Mouse (Mus musculus) MEL (cell line): Measurements from ENCODE around the gene Galp.

Source experiments
- CHD2 ChIP-seq: IDR thresholded peaks from 2 replicates; pipeline ENCODE4 v1.6.1; 2011; ENCODE audit warnings: low read length, improper control_type of control experiment
- CTCF ChIP-seq, 3 experiments: IDR thresholded peaks in 2 of 3; conservative IDR thresholded peaks in 1 of 3; 2 replicates each; pipeline ENCODE4 v1.5.1; 2011 to 2012; ENCODE audit warnings: low read length in 3 of 3, low read depth in 2 of 3, mild to moderate bottlenecking in 2 of 3, improper control_type of control experiment in 1 of 3, inconsistent platforms in 1 of 3, mixed read lengths in 1 of 3, moderate library complexity in 1 of 3; ENCODE audit not compliant: control insufficient read depth in 1 of 3, insufficient read depth in 1 of 3, poor library complexity in 1 of 3, severe bottlenecking in 1 of 3
- USF2 ChIP-seq, 2 experiments: IDR thresholded peaks; 2 replicates each; pipeline ENCODE4 v1.6.1; 2011 to 2012; ENCODE audit warnings: improper control_type of control experiment in 2 of 2, low read length in 2 of 2, borderline replicate concordance in 1 of 2, inconsistent platforms in 1 of 2, low read depth in 1 of 2, mild to moderate bottlenecking in 1 of 2; ENCODE audit not compliant: insufficient read depth in 1 of 2

DNA sequence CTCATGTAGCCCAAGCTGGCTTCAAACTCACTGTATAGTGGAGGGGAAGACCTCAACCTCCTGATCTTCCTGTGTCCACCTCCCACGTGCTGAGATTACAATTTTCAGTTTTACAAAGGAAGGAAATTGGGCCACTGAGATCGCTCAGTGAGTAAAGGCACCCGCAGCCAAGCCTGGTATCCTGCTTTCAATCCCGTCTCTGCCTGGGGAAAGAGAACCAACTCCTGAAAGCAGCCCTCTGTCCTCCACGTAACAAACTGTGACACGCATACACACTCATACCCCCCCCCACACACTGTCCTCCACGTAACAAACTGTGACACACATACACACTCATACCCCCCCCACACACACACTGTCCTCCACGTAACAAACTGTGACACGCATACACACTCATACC lies 26.5 kb upstream of the Galp start:
- TF ChIP-seq CHD2, result no peak
- no peak for TF ChIP-seq CTCF (IDR thresholded peaks at IDR 0.05 in 2 of 3, conservative IDR thresholded peaks at IDR 0.05 in 1 of 3; ENCODE audit: control insufficient read depth in 1 of 3, insufficient read depth in 1 of 3, low read depth in 2 of 3, low read length in 3 of 3, poor library complexity in 1 of 3, severe bottlenecking in 1 of 3)
- TF ChIP-seq USF2 (IDR thresholded peaks at IDR 0.05; ENCODE audit: borderline replicate concordance in 1 of 2, insufficient read depth in 1 of 2, low read depth in 1 of 2, low read length in 2 of 2), result no peak
